Mouse (Mus musculus) inflammation-experienced regulatory T-cells, adult 6 months (primary cell): ENCODE data around the gene Eml2. TPM values are rescaled to one million over a fixed set of nuclear protein-coding genes. Genes with fewer than 3 reads are reported as not detected.

Source experiments
- ATAC-seq: one replicate; pipeline ENCODE4 v1.8.0; 2017
- polyA plus RNA-seq, 3 experiments: library from polyadenylated mRNA; unstranded; fragments of 100-300 nt; shearing (Covaris generic); gene quantifications; one replicate each; pipeline ENCODE4 v1.2.1; 2017

Eml2 gene
- polyA plus RNA-seq, 3 experiments from 2014 or later, result 10.2 to 16.5 (median 16.5) TPM

GRCm38 (mm10) chr7:19163752-19164151 is 12.5 kb upstream of the Eml2 start:
- no peak for ATAC-seq

- no peak for ATAC-seq
Measured at GRCm38 (mm10) chr7:19164189-19164588, 12.0 kb upstream of the Eml2 start.

GRCm38 (mm10) chr7:19164978-19165377 is 11.2 kb upstream of the Eml2 start:
- peak; percentile 54 for ATAC-seq

GRCm38 (mm10) chr7:19165656-19166423 is 10.4 kb upstream of the Eml2 start, which contains the start of gene Gipr:
Gene Gipr (minus strand): TSS chr7:19166127.
- ATAC-seq, result no peak

GRCm38 (mm10) chr7:19166990-19167389 is 9.2 kb upstream of the Eml2 start:
- ATAC-seq, result no peak

- ATAC-seq, result no peak
Measured at GRCm38 (mm10) chr7:19169506-19169905, 6.7 kb upstream of the Eml2 start.

GRCm38 (mm10) chr7:19170142-19170541 is 6.1 kb upstream of the Eml2 start:
- no peak for ATAC-seq

GRCm38 (mm10) chr7:19171831-19172230 is 4.4 kb upstream of the Eml2 start:
- no peak for ATAC-seq

- no peak for ATAC-seq
Measured at GRCm38 (mm10) chr7:19172874-19173273, 3.3 kb upstream of the Eml2 start.

GRCm38 (mm10) chr7:19176516-19176947 is 311 bp downstream of the Eml2 start:
- ATAC-seq, result no peak

GRCm38 (mm10) chr7:19177216-19177615 is 995 bp downstream of the Eml2 start:
- no peak for ATAC-seq

- no peak for ATAC-seq
Measured at GRCm38 (mm10) chr7:19178035-19178434, 1.8 kb downstream of the Eml2 start.

- peak; percentile 51 for ATAC-seq
Measured at GRCm38 (mm10) chr7:19178443-19179092, 2.3 kb downstream of the Eml2 start.

GRCm38 (mm10) chr7:19179173-19179572 is 3.0 kb downstream of the Eml2 start:
- peak; percentile 34 for ATAC-seq

- no peak for ATAC-seq
Measured at GRCm38 (mm10) chr7:19179936-19180335, 3.7 kb downstream of the Eml2 start.

- ATAC-seq, result peak; percentile 55
Measured at GRCm38 (mm10) chr7:19180862-19181429, 4.7 kb downstream of the Eml2 start.

GRCm38 (mm10) chr7:19184250-19184649 is 8.0 kb downstream of the Eml2 start:
- no peak for ATAC-seq

- no peak for ATAC-seq
Measured at GRCm38 (mm10) chr7:19184758-19185157, 8.5 kb downstream of the Eml2 start.

GRCm38 (mm10) chr7:19194676-19195075 is 18.5 kb downstream of the Eml2 start:
- ATAC-seq, result no peak

- ATAC-seq, result peak; percentile 50
Measured at GRCm38 (mm10) chr7:19196676-19197075, 20.5 kb downstream of the Eml2 start.

GRCm38 (mm10) chr7:19197985-19198384 is 21.8 kb downstream of the Eml2 start:
- no peak for ATAC-seq

GRCm38 (mm10) chr7:19201660-19202059 is 25.4 kb downstream of the Eml2 start:
- no peak for ATAC-seq

- no peak for ATAC-seq
Measured at GRCm38 (mm10) chr7:19202065-19202850, 26.0 kb downstream of the Eml2 start.
